Comparison of ENCODE assay signal across 8 mouse cellular contexts in genomic region chr13:59555613-59556192, GRCm38 (mm10). TPM values are rescaled to one million over a fixed set of nuclear protein-coding genes. Genes with fewer than 3 reads are reported as not detected.
A peak's percentile ranks its signal among the peaks of the same experiment; 100 is the strongest.
DNase-seq lines count a peak whose midpoint lies in the region; ATAC-seq and TF ChIP-seq lines count a peak whose summit lies in the region.

No protein-coding gene starts in this region.

- ATAC-seq in heart, postnatal 0 days (ENCODE audit: insufficient read depth, low read depth) = no peak
- no peak for ATAC-seq in hindbrain, embryonic 15.5 days (ENCODE audit: low FRiP score, low read depth)
- no peak for ATAC-seq in midbrain, embryonic 14.5 days (ENCODE audit: low FRiP score, low TSS enrichment)

- DNase-seq in heart, postnatal 0 days (ENCODE audit: low spot score) = no peak
- DNase-seq in heart, adult 8-10 months (ENCODE audit: low spot score) = no peak
- DNase-seq in midbrain, embryonic 14.5 days = no peak
- no peak for DNase-seq in urinary bladder, postnatal 36 days (ENCODE audit: low spot score in 2 of 2)
- no peak for DNase-seq in left cerebral cortex, adult 8-10 months (ENCODE audit: low spot score in 2 of 2)
- no peak for DNase-seq in gastrocnemius, postnatal 36 days

- no peaks in the 10 kb centered on the region for H3K9me3 ChIP-seq in heart, postnatal 0 days (replicated peaks; ENCODE audit: control insufficient read depth, low read length)
- H3K9me3 ChIP-seq in hindbrain, embryonic 15.5 days = no peaks in the 10 kb centered on the region
- H3K9me3 ChIP-seq in midbrain, embryonic 14.5 days (ENCODE audit: control insufficient read depth, low read length) = no peaks in the 10 kb centered on the region

- H3K36me3 ChIP-seq in heart, postnatal 0 days (replicated peaks; ENCODE audit: control insufficient read depth, insufficient read depth, low read length) = no peaks in the 10 kb centered on the region; the same call in 1 of the 2 replicates
- no peaks in the 10 kb centered on the region for H3K36me3 ChIP-seq in hindbrain, embryonic 15.5 days
- no peaks in the 10 kb centered on the region for H3K36me3 ChIP-seq in midbrain, embryonic 14.5 days (ENCODE audit: control insufficient read depth, insufficient read depth, low read length)

- TF ChIP-seq POLR2A in cortical plate, adult 2 months (IDR thresholded peaks at IDR 0.05; ENCODE audit: extremely low read depth, insufficient read depth, low read length) = no peak

- 83% methylated on average over 8 of the region's 8 CpGs for WGBS in heart, postnatal 0 days
- WGBS in hindbrain, embryonic 15.5 days = 67% methylated on average over 8 of the region's 8 CpGs
- WGBS in midbrain, embryonic 14.5 days = 83% methylated on average over 8 of the region's 8 CpGs

- H3K27me3 ChIP-seq in heart, postnatal 0 days (ENCODE audit: control insufficient read depth, insufficient read depth, low read length) = no peaks in the 10 kb centered on the region
- no peaks in the 10 kb centered on the region for H3K27me3 ChIP-seq in hindbrain, embryonic 15.5 days
- H3K27me3 ChIP-seq in midbrain, embryonic 14.5 days (ENCODE audit: control insufficient read depth, insufficient read depth, low read length) = no peaks in the 10 kb centered on the region

- H3K4me2 ChIP-seq in heart, postnatal 0 days (ENCODE audit: low read depth, low read length) = peak overlapping the region; percentile 83
- H3K4me2 ChIP-seq in hindbrain, embryonic 15.5 days = peak overlapping the region; percentile 84
- peak overlapping the region; percentile 81 for H3K4me2 ChIP-seq in midbrain, embryonic 14.5 days (ENCODE audit: low read length)

- H3K4me1 ChIP-seq in heart, postnatal 0 days (ENCODE audit: control insufficient read depth, insufficient read depth) = peaks cover 9% of the 10 kb centered on the region
- peaks cover 6% of the 10 kb centered on the region for H3K4me1 ChIP-seq in cortical plate, adult 2 months (ENCODE audit: control insufficient read depth, insufficient read depth, low read length)
- peaks cover 44% of the 10 kb centered on the region for H3K4me1 ChIP-seq in hindbrain, embryonic 15.5 days (replicated peaks)
- peaks cover 18% of the 10 kb centered on the region for H3K4me1 ChIP-seq in midbrain, embryonic 14.5 days (ENCODE audit: control insufficient read depth, insufficient read depth, low read length)

- intact Hi-C loops in gastrocnemius, postnatal 36 days (cut with DNase I) = no loop called here

- TF ChIP-seq CTCF in heart, postnatal 0 days (IDR thresholded peaks at IDR 0.05; ENCODE audit: low read depth) = no peak
- TF ChIP-seq CTCF in cortical plate, adult 2 months (IDR thresholded peaks at IDR 0.05; ENCODE audit: extremely low read depth, insufficient read depth, low read length) = no peak

- no peak overlapping the region for H3K9ac ChIP-seq in heart, postnatal 0 days (replicated peaks; ENCODE audit: low read depth, low read length)
- H3K9ac ChIP-seq in hindbrain, embryonic 15.5 days = peak overlapping the region; percentile 11; the same call in 1 of the 2 replicates
- no peak overlapping the region; the same call in 1 of the 2 replicates for H3K9ac ChIP-seq in midbrain, embryonic 14.5 days (replicated peaks; ENCODE audit: low read length)

- no peak overlapping the region; the same call in 1 of the 2 replicates for H3K4me3 ChIP-seq in heart, postnatal 0 days (ENCODE audit: low read depth, low read length)
- peak overlapping the region; percentile 73 for H3K4me3 ChIP-seq in cortical plate, adult 2 months (ENCODE audit: insufficient read depth, low read length)
- peak overlapping the region; percentile 76 for H3K4me3 ChIP-seq in hindbrain, embryonic 15.5 days
- peak overlapping the region; percentile 76 for H3K4me3 ChIP-seq in midbrain, embryonic 14.5 days (replicated peaks; ENCODE audit: low read depth, low read length)

- H3K27ac ChIP-seq in heart, postnatal 0 days (ENCODE audit: low read depth) = no peak overlapping the region
- no peak overlapping the region for H3K27ac ChIP-seq in cortical plate, adult 2 months (ENCODE audit: insufficient read depth, low read length)
- no peak overlapping the region for H3K27ac ChIP-seq in hindbrain, embryonic 15.5 days (replicated peaks)
- H3K27ac ChIP-seq in midbrain, embryonic 14.5 days (replicated peaks; ENCODE audit: low read depth, low read length) = no peak overlapping the region

- no peak for TF ChIP-seq EP300 in heart, postnatal 0 days (IDR thresholded peaks at IDR 0.05; ENCODE audit: low read depth)

RNA-seq across cellular contexts. Expression of gene Agtpbp1, which starts 29.3 kb away (rescaled TPM):
- total RNA-seq in heart, postnatal 0 days (2014; rRNA removed; ENCODE audit: low replicate concordance) = 21.6 and 21.7 TPM in 2 replicates
- polyA plus RNA-seq in heart, postnatal 0 days (2015; fragmentation: Nextera tagmentation; extraction: Ambion mirVana) = 10.4 and 12.4 TPM in 2 replicates
- total RNA-seq in heart, adult 8-10 months (2022) = 100 to 1,000 TPM; 109 to 172 (median 146) TPM
- polyA plus RNA-seq in cortical plate, adult 2 months (2012; rRNA removed) = 105 and 106 TPM in 2 replicates
- 65.9 and 67.6 TPM in 2 replicates for polyA plus RNA-seq in hindbrain, embryonic 15.5 days (2015; fragmentation: Nextera tagmentation; extraction: Ambion mirVana)
- 82.6 and 84.2 TPM in 2 replicates for polyA plus RNA-seq in midbrain, embryonic 14.5 days (2014; fragmentation: Nextera tagmentation; extraction: Ambion mirVana)
- total RNA-seq in left cerebral cortex, adult 8-10 months (2022) = 100 to 1,000 TPM; 320 to 366 (median 343) TPM
- 10 to 100 TPM; 44.0 to 57.1 TPM for total RNA-seq in gastrocnemius, postnatal 36 days (2021)

RNA-seq across cellular contexts. Expression of gene Naa35, which starts 29.4 kb away (rescaled TPM):
- total RNA-seq in heart, postnatal 0 days (2014; rRNA removed; ENCODE audit: low replicate concordance) = 31.3 and 83.1 TPM in 2 replicates
- polyA plus RNA-seq in heart, postnatal 0 days (2015; fragmentation: Nextera tagmentation; extraction: Ambion mirVana) = 70.0 and 72.5 TPM in 2 replicates
- total RNA-seq in heart, adult 8-10 months (2022) = 10 to 100 TPM; 77.4 to 98.8 (median 91.4) TPM
- 78.4 and 79.8 TPM in 2 replicates for polyA plus RNA-seq in cortical plate, adult 2 months (2012; rRNA removed)
- polyA plus RNA-seq in hindbrain, embryonic 15.5 days (2015; fragmentation: Nextera tagmentation; extraction: Ambion mirVana) = 120 and 126 TPM in 2 replicates
- polyA plus RNA-seq in midbrain, embryonic 14.5 days (2014; fragmentation: Nextera tagmentation; extraction: Ambion mirVana) = 153 and 173 TPM in 2 replicates
- total RNA-seq in left cerebral cortex, adult 8-10 months (2022) = 100 to 1,000 TPM in 1 of 4 experiments, 10 to 100 TPM in 3; 85.3 to 111 (median 92.7) TPM
- 10 to 100 TPM; 32.0 to 36.5 TPM for total RNA-seq in gastrocnemius, postnatal 36 days (2021)
